Mouse (Mus musculus) stomach, embryonic 16.5 days (tissue): ENCODE results near the gene Nav1. TPM values are rescaled to one million over a fixed set of nuclear protein-coding genes. Genes with fewer than 3 reads are reported as not detected.
A peak's percentile ranks its signal among the peaks of the same experiment; 100 is the strongest.

Experiments used
- ATAC-seq: fragments of 200-750 bp; cut with Nextera tagmentation; 2 replicates; pipeline ENCODE4 v1.8.0; 2017; ENCODE audit warnings: moderate number of reproducible peaks, moderate TSS enrichment; ENCODE audit not compliant: insufficient read depth, low FRiP score
- H3K27ac ChIP-seq: fragments of 300-500 bp; sonication (generic); 2 replicates; pipeline ENCODE4 v1.5.1; 2014; ENCODE audit warnings: low read length
- H3K27me3 ChIP-seq: fragments of 300-500 bp; sonication (generic); 2 replicates; pipeline ENCODE4 v1.6.1; 2014; ENCODE audit warnings: low read length, control low read depth, mixed read lengths; ENCODE audit not compliant: control insufficient read depth, insufficient read depth
- H3K36me3 ChIP-seq: fragments of 300-500 bp; sonication (generic); 2 replicates; pipeline ENCODE4 v1.6.1; 2014; ENCODE audit warnings: low read length; ENCODE audit not compliant: control insufficient read depth, insufficient read depth
- H3K4me1 ChIP-seq: fragments of 300-500 bp; sonication (generic); 2 replicates; pipeline ENCODE4 v1.6.1; 2014; ENCODE audit warnings: low read length, control low read depth, mixed read lengths; ENCODE audit not compliant: control insufficient read depth, insufficient read depth
- H3K4me2 ChIP-seq: fragments of 300-500 bp; sonication (generic); 2 replicates; pipeline ENCODE4 v1.6.1; 2014; ENCODE audit warnings: low read depth, low read length, mixed read lengths
- H3K4me3 ChIP-seq: fragments of 300-500 bp; sonication (generic); replicated peaks from 2 replicates; pipeline ENCODE4 v1.5.1; 2014; ENCODE audit warnings: mild to moderate bottlenecking, low read length
- H3K9ac ChIP-seq: fragments of 300-500 bp; sonication (generic); 2 replicates; pipeline ENCODE4 v1.6.1; 2014; ENCODE audit warnings: low read length
- H3K9me3 ChIP-seq: fragments of 300-500 bp; sonication (generic); replicated peaks from 2 replicates; pipeline ENCODE4 v1.6.1; 2016; ENCODE audit warnings: low read length, control low read depth; ENCODE audit not compliant: control insufficient read depth
- WGBS: fragments of 180-500 bp; shearing (Covaris S2); extraction: QIAGEN DNeasy Blood & Tissue Kit; methylation state at CpG from one replicate; pipeline ENCODE4 v1.1.7; 2014; 5-methylcytosine and 5-hydroxymethylcytosine counted together
- polyA plus RNA-seq: library from polyadenylated mRNA; unstranded; fragments of >200 nt; fragmentation: Nextera tagmentation; extraction: Ambion mirVana; gene quantifications from 2 replicates; pipeline ENCODE4 v1.2.1, GENCODE M21; 2015

The Nav1 gene
- polyA plus RNA-seq, 1 experiment from 2014 or later: 11.2 TPM

DNA sequence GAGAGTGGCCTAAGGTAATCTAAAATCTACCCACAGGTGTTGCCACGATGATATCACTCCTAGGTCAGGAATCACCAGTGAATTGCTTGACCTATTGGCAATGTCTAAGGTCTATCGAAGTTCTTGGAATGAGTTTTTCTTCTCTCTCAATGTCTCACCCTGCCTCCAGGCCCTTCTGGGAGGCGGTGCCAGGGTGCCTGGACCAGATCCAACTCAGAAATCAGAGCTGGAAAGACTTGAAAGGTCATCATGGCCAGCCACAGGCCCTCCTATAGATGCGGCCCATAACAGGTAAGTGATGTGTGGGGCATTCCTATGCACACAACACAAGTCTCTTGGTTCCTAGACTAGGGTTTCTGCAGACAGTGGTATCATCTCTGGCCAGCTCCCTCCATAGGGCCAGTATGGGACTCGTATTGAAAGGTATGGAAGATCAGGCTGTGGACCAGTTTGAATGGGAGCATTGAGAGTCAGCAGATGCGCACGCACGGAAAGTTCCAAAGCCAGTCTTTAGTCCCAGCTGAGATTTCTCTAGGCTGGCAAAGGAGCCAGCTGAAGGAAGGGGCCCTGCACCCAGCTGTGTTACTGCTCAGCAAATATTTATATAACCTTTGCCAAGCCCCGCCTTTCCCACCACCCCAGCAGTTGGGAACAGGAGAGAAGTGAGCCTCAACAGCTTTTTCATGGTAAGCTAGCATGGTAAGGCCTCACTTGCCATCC, 92.0 kb downstream of the Nav1 start:
- no peak overlapping the region for H3K4me3 ChIP-seq
- 36% methylated on average over 9 of the region's 9 CpGs for WGBS
- peak overlapping the region; percentile 46; the same call in 1 of the 2 replicates for H3K27ac ChIP-seq
- no peak overlapping the region for H3K4me2 ChIP-seq
- H3K9me3 ChIP-seq: no peaks in the 10 kb centered on the region
- H3K36me3 ChIP-seq: no peaks in the 10 kb centered on the region
- no peaks in the 10 kb centered on the region for H3K27me3 ChIP-seq
- peak; percentile 70; the same call in 1 of the 2 replicates for ATAC-seq
- H3K9ac ChIP-seq: no peak overlapping the region
- peaks cover 40% of the 10 kb centered on the region for H3K4me1 ChIP-seq

DNA sequence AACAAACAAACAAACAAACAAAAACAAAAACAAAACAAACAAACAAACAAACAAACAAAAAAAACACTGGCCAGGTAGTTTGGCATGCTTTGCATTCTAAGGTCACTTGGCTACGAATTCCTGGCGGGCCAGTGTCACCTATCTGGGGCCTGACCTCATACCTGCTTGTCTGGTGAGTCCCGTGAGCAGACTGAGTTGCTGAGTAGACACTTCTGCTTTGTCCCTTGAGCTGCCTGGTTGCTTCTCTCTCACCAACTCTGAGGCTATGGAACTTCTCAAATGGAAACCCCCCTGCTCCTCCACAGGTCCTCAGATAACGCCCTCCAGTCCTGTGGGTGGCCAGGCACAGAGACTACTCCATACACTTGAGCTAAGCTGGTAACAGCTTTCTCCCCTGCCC, 93.0 kb downstream of the Nav1 start:
- ATAC-seq: no peak
- peaks cover 47% of the 10 kb centered on the region for H3K4me1 ChIP-seq
- WGBS: 69% methylated on average over 4 of the region's 4 CpGs
- no peaks in the 10 kb centered on the region for H3K9me3 ChIP-seq
- H3K27me3 ChIP-seq: no peaks in the 10 kb centered on the region
- H3K27ac ChIP-seq: no peak overlapping the region
- H3K4me2 ChIP-seq: no peak overlapping the region
- H3K4me3 ChIP-seq: no peak overlapping the region
- H3K36me3 ChIP-seq: no peaks in the 10 kb centered on the region
- H3K9ac ChIP-seq: no peak overlapping the region

DNA sequence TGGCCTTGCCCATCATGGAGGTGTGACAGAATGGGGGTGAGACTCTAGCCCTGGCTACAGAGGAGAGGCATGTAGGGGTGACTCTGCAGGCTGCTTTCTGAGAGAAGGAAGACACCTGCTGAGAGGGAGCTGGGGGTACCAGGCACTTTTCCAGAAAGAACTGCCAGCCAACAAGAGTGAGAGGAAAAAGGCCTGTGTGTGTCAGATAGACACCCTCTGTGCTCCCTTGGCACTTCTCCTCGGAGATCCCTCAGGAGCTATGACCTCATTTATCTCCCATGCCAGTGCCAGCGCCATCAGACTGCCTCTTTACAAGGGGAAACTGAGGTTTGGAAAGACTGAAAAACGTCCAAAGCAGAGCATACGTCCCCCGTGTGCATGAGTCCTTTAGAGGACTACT, 93.6 kb downstream of the Nav1 start:
- no peak overlapping the region for H3K27ac ChIP-seq
- no peaks in the 10 kb centered on the region for H3K36me3 ChIP-seq
- H3K9me3 ChIP-seq: no peaks in the 10 kb centered on the region
- no peak overlapping the region for H3K4me2 ChIP-seq
- no peak overlapping the region for H3K4me3 ChIP-seq
- ATAC-seq: no peak
- WGBS: 57% methylated on average over 5 of the region's 5 CpGs
- peaks cover 53% of the 10 kb centered on the region for H3K4me1 ChIP-seq
- H3K27me3 ChIP-seq: no peaks in the 10 kb centered on the region
- no peak overlapping the region for H3K9ac ChIP-seq

DNA sequence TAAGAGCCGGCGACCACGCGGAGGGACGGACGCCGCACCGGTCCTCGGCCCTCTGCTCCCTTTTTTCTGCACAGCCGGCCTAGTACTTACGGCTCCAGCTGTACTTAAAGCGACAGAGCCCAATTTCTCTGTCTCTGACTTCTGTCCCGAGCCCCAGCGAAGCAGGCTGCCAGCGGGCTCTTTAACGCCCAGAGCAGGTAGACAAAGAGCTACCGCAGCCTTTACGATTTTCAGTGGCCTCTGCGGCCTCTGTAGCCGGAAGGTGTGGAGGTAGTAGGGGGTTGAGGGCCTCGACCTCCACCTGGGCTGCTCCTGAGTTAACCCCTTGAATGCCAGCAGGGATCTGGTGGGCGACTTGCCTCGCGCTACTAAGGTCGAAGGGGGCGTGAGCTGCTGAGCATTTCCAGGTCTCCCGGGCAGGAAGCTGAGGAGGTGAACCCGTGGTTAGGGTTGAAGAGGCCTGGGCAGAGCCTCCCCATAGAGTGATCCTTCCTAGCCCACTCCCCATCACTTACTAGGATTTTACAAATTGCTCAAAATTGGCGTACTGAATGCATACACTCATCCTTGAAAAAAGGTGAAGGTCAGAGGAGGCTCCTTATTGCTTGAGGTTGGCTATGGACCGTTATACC, 96.6 kb downstream of the Nav1 start:
- H3K27ac ChIP-seq: no peak overlapping the region
- H3K36me3 ChIP-seq: no peaks in the 10 kb centered on the region
- H3K9ac ChIP-seq: peak overlapping the region; percentile 60
- H3K27me3 ChIP-seq: no peaks in the 10 kb centered on the region
- H3K4me2 ChIP-seq: peak overlapping the region; percentile 85
- peak; percentile 71; the same call in 1 of the 2 replicates for ATAC-seq
- H3K4me3 ChIP-seq: peak overlapping the region; percentile 58
- H3K4me1 ChIP-seq: peaks cover 40% of the 10 kb centered on the region
- H3K9me3 ChIP-seq: no peaks in the 10 kb centered on the region
- WGBS: 4% methylated on average over 30 of the region's 30 CpGs

DNA sequence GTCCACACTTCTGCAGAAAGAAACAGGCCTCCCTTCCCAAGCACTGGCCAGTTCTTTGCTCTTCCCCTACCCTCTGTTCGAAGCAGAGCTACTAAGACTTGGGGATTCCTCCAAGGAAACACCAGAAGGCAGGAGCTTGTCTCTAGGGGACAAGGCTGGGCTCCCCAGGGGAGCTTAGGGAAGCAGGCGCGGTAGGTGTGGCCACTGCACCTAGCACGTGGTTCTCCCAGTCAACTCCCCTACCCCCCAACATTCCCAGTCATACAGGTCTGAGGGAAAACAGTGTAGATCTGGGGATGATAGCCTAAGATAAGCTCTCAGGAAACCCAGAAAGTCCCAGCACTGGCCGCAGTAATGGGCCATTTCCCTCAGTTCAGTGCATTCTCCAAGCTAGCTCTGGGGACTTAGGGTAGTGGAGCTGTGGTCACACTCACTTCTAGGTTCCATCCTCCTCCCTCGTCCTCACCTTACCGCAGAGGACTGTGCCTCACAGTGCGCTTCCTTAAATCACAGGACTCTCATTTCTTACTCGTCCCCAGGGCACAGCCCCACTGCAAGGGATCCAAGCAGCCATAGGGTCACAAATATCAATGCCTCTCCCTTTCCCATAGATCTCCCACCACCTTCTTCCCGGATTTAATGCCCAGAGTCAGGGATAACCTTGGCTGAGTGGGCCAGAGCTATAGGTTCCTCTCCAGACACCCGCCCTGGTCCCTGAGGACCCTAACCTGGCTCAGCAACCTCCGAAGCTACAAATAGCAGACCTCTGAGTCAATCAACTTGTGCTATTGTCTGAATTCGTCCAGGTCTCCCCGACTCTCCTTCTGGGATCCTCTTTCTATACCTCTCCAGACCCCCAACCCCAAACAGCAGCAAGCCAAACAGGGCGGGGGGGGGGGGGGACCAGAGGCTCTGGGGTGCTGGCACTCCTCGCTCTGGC, 97.7 kb downstream of the Nav1 start:
- H3K4me1 ChIP-seq: peaks cover 29% of the 10 kb centered on the region
- peak overlapping the region; percentile 58 for H3K4me3 ChIP-seq
- H3K4me2 ChIP-seq: peak overlapping the region; percentile 85
- no peaks in the 10 kb centered on the region for H3K9me3 ChIP-seq
- H3K9ac ChIP-seq: peak overlapping the region; percentile 60
- ATAC-seq: no peak
- no peaks in the 10 kb centered on the region for H3K36me3 ChIP-seq
- 25% methylated on average over 16 of the region's 16 CpGs for WGBS
- no peaks in the 10 kb centered on the region for H3K27me3 ChIP-seq
- H3K27ac ChIP-seq: no peak overlapping the region

DNA sequence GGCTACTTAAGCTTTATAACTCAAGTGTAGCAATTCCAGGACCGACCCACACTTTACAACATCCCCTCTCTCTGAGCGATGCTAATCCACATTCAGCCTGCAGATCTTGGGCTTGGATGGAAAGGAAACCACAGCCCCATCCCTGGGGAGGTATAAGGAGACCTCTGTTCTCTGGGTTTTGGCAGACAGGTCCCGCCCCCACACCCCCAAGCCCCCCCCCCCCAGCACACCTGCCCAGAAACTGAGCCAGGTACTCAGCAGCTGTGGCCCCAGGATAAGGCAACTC, 98.8 kb downstream of the Nav1 start:
- no peak overlapping the region for H3K9ac ChIP-seq
- 34% methylated on average over 3 of the region's 3 CpGs for WGBS
- H3K9me3 ChIP-seq: no peaks in the 10 kb centered on the region
- no peaks in the 10 kb centered on the region for H3K27me3 ChIP-seq
- H3K4me2 ChIP-seq: peak overlapping the region; percentile 85; the same call in 1 of the 2 replicates
- no peaks in the 10 kb centered on the region for H3K36me3 ChIP-seq
- no peak overlapping the region for H3K27ac ChIP-seq
- ATAC-seq: no peak
- no peak overlapping the region for H3K4me3 ChIP-seq
- peaks cover 23% of the 10 kb centered on the region for H3K4me1 ChIP-seq

DNA sequence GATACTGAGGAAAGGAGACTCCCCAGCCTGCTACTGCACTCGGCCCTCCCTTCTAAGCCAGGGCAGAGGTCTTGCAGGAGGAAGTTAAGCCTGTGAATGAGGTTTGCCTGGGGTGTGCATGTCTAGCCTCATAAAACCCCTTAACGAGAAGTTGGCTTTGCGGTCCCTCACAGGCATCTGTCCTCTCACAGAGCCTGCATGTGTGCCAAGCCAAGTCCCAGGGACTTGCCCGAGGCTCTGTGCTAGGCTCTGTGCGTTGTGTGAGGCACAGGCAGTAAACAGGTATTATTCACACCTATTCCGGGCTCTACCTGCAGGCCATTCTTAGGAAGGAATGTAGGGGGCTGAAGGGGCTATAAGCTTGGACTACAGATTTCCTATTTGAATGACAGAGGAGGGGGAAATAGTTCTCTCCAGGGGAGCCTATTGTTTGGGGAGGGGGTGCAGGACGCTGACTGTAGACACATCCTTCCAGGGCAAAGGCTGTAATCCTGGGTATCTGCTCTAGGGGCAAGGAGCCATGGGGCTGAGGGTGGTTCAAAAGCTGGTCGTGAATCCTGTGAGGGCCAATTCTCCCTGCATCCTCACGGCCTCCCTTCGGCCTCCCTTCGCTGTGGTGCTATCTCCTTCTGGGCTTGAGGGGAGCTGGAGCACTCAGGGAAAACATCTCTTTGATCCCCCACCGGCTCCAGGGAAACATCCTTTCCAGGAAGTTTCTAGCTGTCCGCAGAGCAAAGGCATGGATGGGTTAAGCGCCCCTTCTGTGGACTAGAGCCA, 99.3 kb downstream of the Nav1 start:
- Histone ChIP-seq H3K4me3 (no peak overlapping the region), H3K4me2 (0 out of 2 replicates have a peak overlapping the region, but pooled peaks have one; percentile 85), H3K4me1 (peaks cover 22% of the 10 kb centered on the region), H3K9ac (no peak overlapping the region), H3K9me3 (no peaks in the 10 kb centered on the region), H3K27ac (no peak overlapping the region), H3K27me3 (no peaks in the 10 kb centered on the region), H3K36me3 (no peaks in the 10 kb centered on the region)
- ATAC-seq: no peak
- WGBS: 63% methylated on average over 14 of the region's 14 CpGs

DNA sequence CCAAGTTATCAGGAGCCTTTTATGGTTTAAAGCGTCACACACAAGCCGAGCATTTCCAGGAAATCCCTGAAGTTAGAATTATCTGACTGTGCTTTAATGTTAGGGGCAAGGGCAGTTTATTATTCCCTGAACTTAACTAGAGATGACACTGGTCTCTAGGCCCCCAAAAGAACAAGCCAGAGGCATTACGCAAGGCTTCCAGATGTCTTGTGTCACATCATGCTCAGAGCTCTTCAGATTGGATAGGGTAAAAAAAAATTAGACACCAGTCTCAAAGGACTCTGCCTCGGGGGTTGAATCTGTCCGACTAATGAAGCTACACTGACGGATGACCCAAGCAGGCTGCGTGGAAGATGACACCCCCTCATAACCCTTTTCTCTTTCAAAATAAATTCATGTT, 101.6 kb downstream of the Nav1 start:
- Histone ChIP-seq H3K4me1 (peaks cover 16% of the 10 kb centered on the region), H3K4me2 (no peak overlapping the region), H3K9ac (no peak overlapping the region), H3K9me3 (no peaks in the 10 kb centered on the region), H3K36me3 (no peaks in the 10 kb centered on the region), H3K27me3 (no peaks in the 10 kb centered on the region), H3K27ac (no peak overlapping the region), H3K4me3 (no peak overlapping the region)
- 59% methylated on average over 7 of the region's 7 CpGs for WGBS
- ATAC-seq: no peak
